Mouse (Mus musculus) forebrain, postnatal 0 days (tissue): ENCODE measurements around the gene Ndufa13. TPM values are rescaled to one million over a fixed set of nuclear protein-coding genes. Genes with fewer than 3 reads are reported as not detected.

Source experiments
- ATAC-seq: fragments of 200-750 bp; cut with Nextera tagmentation; 2 replicates; pipeline ENCODE4 v1.8.0; 2017; ENCODE audit warnings: mild to moderate bottlenecking, moderate library complexity
- DNase-seq: peaks from one replicate; pipeline ENCODE4 v3.0.0-alpha.2; 2015
- H3K27ac ChIP-seq: fragments of 300-500 bp; sonication (generic); 2 replicates; pipeline ENCODE4 v1.5.1; 2014; ENCODE audit warnings: low read depth, mild to moderate bottlenecking, antibody characterized with exemption, low read length, moderate library complexity, mixed read lengths
- H3K27me3 ChIP-seq: fragments of 300-500 bp; sonication (generic); 2 replicates; pipeline ENCODE4 v1.6.1; 2014; ENCODE audit warnings: mild to moderate bottlenecking, low read length, mixed read lengths; ENCODE audit not compliant: insufficient read depth
- H3K36me3 ChIP-seq: fragments of 300-500 bp; sonication (generic); 2 replicates; pipeline ENCODE4 v1.6.1; 2014; ENCODE audit warnings: mild to moderate bottlenecking, moderate library complexity; ENCODE audit not compliant: insufficient read depth
- H3K4me1 ChIP-seq: fragments of 300-500 bp; sonication (generic); 2 replicates; pipeline ENCODE4 v1.6.1; 2014; ENCODE audit warnings: antibody characterized with exemption; ENCODE audit not compliant: insufficient read depth
- H3K4me2 ChIP-seq: fragments of 300-500 bp; sonication (generic); 2 replicates; pipeline ENCODE4 v1.6.1; 2014; ENCODE audit warnings: low read depth, mild to moderate bottlenecking, moderate library complexity
- H3K4me3 ChIP-seq: fragments of 300-500 bp; sonication (generic); 2 replicates; pipeline ENCODE4 v1.5.1; 2014; ENCODE audit warnings: low read depth, low read length, mixed read lengths
- H3K9ac ChIP-seq: fragments of 300-500 bp; sonication (generic); 2 replicates; pipeline ENCODE4 v1.6.1; 2014; ENCODE audit warnings: mild to moderate bottlenecking
- H3K9me3 ChIP-seq: fragments of 300-500 bp; sonication (generic); 2 replicates; pipeline ENCODE4 v1.6.1; 2016; ENCODE audit warnings: low read length
- CTCF ChIP-seq: sonication (generic); IDR thresholded peaks from 2 replicates; pipeline ENCODE4 v1.5.1; 2016; ENCODE audit warnings: antibody characterized with exemption, control low read depth, low read depth
- WGBS: fragments of 180-500 bp; shearing (Covaris S2); extraction: QIAGEN DNeasy Blood & Tissue Kit; methylation state at CpG from one replicate; pipeline ENCODE4 v1.1.7; 2014; 5-methylcytosine and 5-hydroxymethylcytosine counted together
- polyA plus RNA-seq: library from polyadenylated mRNA; unstranded; fragments of >200 nt; fragmentation: Nextera tagmentation; extraction: Ambion mirVana; gene quantifications from 2 replicates; pipeline ENCODE4 v1.2.1, GENCODE M21; 2015
- total RNA-seq: library from RNA; depleted of rRNA; stranded (reverse); fragments of >200 nt; gene quantifications from 2 replicates; pipeline ENCODE4 v1.2.3, GENCODE M21; 2014

Gene Ndufa13
- total and polyA plus RNA-seq, 2 experiments from 2014 or later, result 90.7 to 209 TPM

GRCm38 (mm10) chr8:69899876-69900275, 2.5 kb downstream of the Ndufa13 start:
- H3K9me3 ChIP-seq, result no peaks in the 10 kb centered on the region
- ATAC-seq (no peak), DNase-seq (no peak)
- peaks cover 21% of the 10 kb centered on the region; the same call in 1 of the 2 replicates for H3K4me1 ChIP-seq
- no peak overlapping the region for H3K4me2 ChIP-seq
- TF ChIP-seq CTCF, result no peak
- no peak overlapping the region for H3K9ac ChIP-seq
- 0 out of 2 replicates have a peak, but pooled peaks cover 3% of the 10 kb centered on the region for H3K36me3 ChIP-seq
- H3K4me3 ChIP-seq, result no peak overlapping the region
- H3K27ac ChIP-seq, result no peak overlapping the region
- no peaks in the 10 kb centered on the region for H3K27me3 ChIP-seq
- WGBS, result 100% methylated on average over 2 of the region's 2 CpGs

- TF ChIP-seq CTCF, result no peak
- Histone ChIP-seq H3K4me2 (no peak overlapping the region), H3K9ac (no peak overlapping the region), H3K36me3 (peaks cover 12% of the 10 kb centered on the region), H3K4me1 (peaks cover 12% of the 10 kb centered on the region; the same call in 1 of the 2 replicates), H3K4me3 (no peak overlapping the region), H3K27ac (no peak overlapping the region), H3K27me3 (no peaks in the 10 kb centered on the region), H3K9me3 (no peaks in the 10 kb centered on the region)
- no peak for DNase-seq
- WGBS, result 82% methylated on average over 6 of the region's 6 CpGs
- no peak for ATAC-seq
Measured at GRCm38 (mm10) chr8:69897857-69898256, 4.5 kb downstream of the Ndufa13 start.

- H3K9ac ChIP-seq, result no peak overlapping the region
- H3K4me3 ChIP-seq, result no peak overlapping the region
- WGBS, result 83% methylated on average over 4 of the region's 4 CpGs
- H3K27ac ChIP-seq, result no peak overlapping the region
- H3K36me3 ChIP-seq, result peaks cover 18% of the 10 kb centered on the region
- no peak overlapping the region for H3K4me2 ChIP-seq
- ATAC-seq, result no peak
- H3K27me3 ChIP-seq, result no peaks in the 10 kb centered on the region
- DNase-seq, result no peak
- 0 out of 2 replicates have a peak, but pooled peaks cover 8% of the 10 kb centered on the region for H3K4me1 ChIP-seq
- no peaks in the 10 kb centered on the region for H3K9me3 ChIP-seq
- TF ChIP-seq CTCF, result no peak
Measured at GRCm38 (mm10) chr8:69895772-69896451, 6.4 kb downstream of the Ndufa13 start.

GRCm38 (mm10) chr8:69894836-69895332, 7.5 kb downstream of the Ndufa13 start:
- DNase-seq (no peak), ATAC-seq (no peak)
- 0 out of 2 replicates have a peak, but pooled peaks cover 2% of the 10 kb centered on the region for H3K4me1 ChIP-seq
- H3K27ac ChIP-seq, result no peak overlapping the region
- no peak overlapping the region for H3K9ac ChIP-seq
- no peaks in the 10 kb centered on the region for H3K9me3 ChIP-seq
- TF ChIP-seq CTCF, result no peak
- WGBS, result 54% methylated on average over 6 of the region's 6 CpGs
- no peaks in the 10 kb centered on the region for H3K27me3 ChIP-seq
- H3K36me3 ChIP-seq, result peaks cover 18% of the 10 kb centered on the region
- no peak overlapping the region for H3K4me3 ChIP-seq
- no peak overlapping the region for H3K4me2 ChIP-seq

GRCm38 (mm10) chr8:69893863-69894262, 8.5 kb downstream of the Ndufa13 start:
- DNase-seq (peak; percentile 67), ATAC-seq (peak; percentile 45)
- Histone ChIP-seq H3K27me3 (peaks cover 9% of the 10 kb centered on the region), H3K4me3 (no peak overlapping the region), H3K4me1 (no peaks in the 10 kb centered on the region), H3K4me2 (no peak overlapping the region), H3K36me3 (peaks cover 18% of the 10 kb centered on the region), H3K27ac (no peak overlapping the region), H3K9ac (no peak overlapping the region), H3K9me3 (no peaks in the 10 kb centered on the region)
- 24% methylated on average over 17 of the region's 17 CpGs for WGBS
- TF ChIP-seq CTCF, result peak; percentile 65

- DNase-seq (peak; percentile 82), ATAC-seq (peak; percentile 47)
- Histone ChIP-seq H3K9ac (no peak overlapping the region), H3K27ac (no peak overlapping the region), H3K36me3 (peaks cover 15% of the 10 kb centered on the region), H3K27me3 (peaks cover 37% of the 10 kb centered on the region), H3K4me2 (peak overlapping the region; percentile 11), H3K9me3 (no peaks in the 10 kb centered on the region), H3K4me1 (no peaks in the 10 kb centered on the region), H3K4me3 (no peak overlapping the region)
- WGBS, result 38% methylated on average over 19 of the region's 19 CpGs
- peak; percentile 92 for TF ChIP-seq CTCF
Measured at GRCm38 (mm10) chr8:69890813-69891241, 11.5 kb downstream of the Ndufa13 start.

- Histone ChIP-seq H3K36me3 (peaks cover 12% of the 10 kb centered on the region), H3K27me3 (peaks cover 55% of the 10 kb centered on the region), H3K4me3 (peak overlapping the region; percentile 23; the same call in 1 of the 2 replicates), H3K9ac (no peak overlapping the region), H3K9me3 (no peaks in the 10 kb centered on the region), H3K4me2 (peak overlapping the region; percentile 46), H3K4me1 (no peaks in the 10 kb centered on the region), H3K27ac (no peak overlapping the region)
- no peak for ATAC-seq
- TF ChIP-seq CTCF, result no peak
- no peak for DNase-seq
- 7% methylated on average over 29 of the region's 32 CpGs for WGBS
Measured at GRCm38 (mm10) chr8:69888902-69889301, 13.5 kb downstream of the Ndufa13 start.
